Mouse (Mus musculus) hindbrain, postnatal 0 days (tissue): ENCODE measurements around the gene Oxtr. TPM values are rescaled to one million over a fixed set of nuclear protein-coding genes. Genes with fewer than 3 reads are reported as not detected.

Experiments used
- ATAC-seq: fragments of 200-750 bp; cut with Nextera tagmentation; 2 replicates; pipeline ENCODE4 v1.8.0; 2017; ENCODE audit warnings: mild to moderate bottlenecking, moderate TSS enrichment, moderate library complexity
- DNase-seq: peaks from one replicate; pipeline ENCODE4 v3.0.0-alpha.2; 2015; ENCODE audit warnings: low spot score
- H3K27ac ChIP-seq: fragments of 300-500 bp; sonication (generic); 2 replicates; pipeline ENCODE4 v1.5.1; 2014; ENCODE audit warnings: mild to moderate bottlenecking
- H3K27me3 ChIP-seq: fragments of 300-500 bp; sonication (generic); 2 replicates; pipeline ENCODE4 v1.6.1; 2014; ENCODE audit warnings: low read length, mixed read lengths; ENCODE audit not compliant: insufficient read depth
- H3K36me3 ChIP-seq: fragments of 300-500 bp; sonication (generic); 2 replicates; pipeline ENCODE4 v1.6.1; 2014; ENCODE audit warnings: low read length, mixed read lengths; ENCODE audit not compliant: insufficient read depth
- H3K4me1 ChIP-seq: fragments of 300-500 bp; sonication (generic); 2 replicates; pipeline ENCODE4 v1.6.1; 2014; ENCODE audit warnings: antibody characterized with exemption, low read length, mixed read lengths; ENCODE audit not compliant: insufficient read depth
- H3K4me2 ChIP-seq: fragments of 300-500 bp; sonication (generic); 2 replicates; pipeline ENCODE4 v1.6.1; 2014; ENCODE audit warnings: low read depth, mild to moderate bottlenecking, low read length, moderate library complexity, mixed read lengths
- H3K4me3 ChIP-seq: fragments of 300-500 bp; sonication (generic); 2 replicates; pipeline ENCODE4 v1.5.1; 2014; ENCODE audit warnings: low read length
- H3K9ac ChIP-seq: fragments of 300-500 bp; sonication (generic); replicated peaks from 2 replicates; pipeline ENCODE4 v1.6.1; 2014; ENCODE audit warnings: mild to moderate bottlenecking, low read length, moderate library complexity, mixed read lengths
- H3K9me3 ChIP-seq: fragments of 300-500 bp; sonication (generic); 2 replicates; pipeline ENCODE4 v1.6.1; 2016; ENCODE audit warnings: low read length, mixed read lengths
- CTCF ChIP-seq: IDR thresholded peaks from 2 replicates; pipeline ENCODE4 v1.5.1; 2016; ENCODE audit warnings: antibody characterized with exemption, control low read depth, low read depth
- WGBS: fragments of 180-500 bp; shearing (Covaris S2); extraction: QIAGEN DNeasy Blood & Tissue Kit; methylation state at CpG from one replicate; pipeline ENCODE4 v1.1.7; 2014; 5-methylcytosine and 5-hydroxymethylcytosine counted together
- polyA plus RNA-seq: library from polyadenylated mRNA; unstranded; fragments of >200 nt; fragmentation: Nextera tagmentation; extraction: Ambion mirVana; gene quantifications from 2 replicates; pipeline ENCODE4 v1.2.1, GENCODE M21; 2015
- total RNA-seq: library from RNA; depleted of rRNA; stranded (reverse); fragments of >200 nt; gene quantifications from 2 replicates; pipeline ENCODE4 v1.2.3, GENCODE M21; 2014

Oxtr gene
- total and polyA plus RNA-seq, 2 experiments from 2014 or later, result 2.7 to 5.2 TPM

- no peaks in the 10 kb centered on the region for H3K9me3 ChIP-seq
- no peak overlapping the region for H3K9ac ChIP-seq
Measured at GRCm38 (mm10) chr6:112496291-112497060, 6.7 kb upstream of the Oxtr start.

GRCm38 (mm10) chr6:112495219-112495618 is 5.5 kb upstream of the Oxtr start:
- DNase-seq (no peak), ATAC-seq (no peak)
- H3K36me3 ChIP-seq, result no peaks in the 10 kb centered on the region
- no peak overlapping the region for H3K4me2 ChIP-seq
- H3K4me3 ChIP-seq, result no peak overlapping the region
- no peaks in the 10 kb centered on the region for H3K4me1 ChIP-seq
- no peak overlapping the region for H3K27ac ChIP-seq
- H3K9ac ChIP-seq, result no peak overlapping the region
- no peaks in the 10 kb centered on the region for H3K27me3 ChIP-seq
- TF ChIP-seq CTCF, result no peak
- H3K9me3 ChIP-seq, result no peaks in the 10 kb centered on the region
- WGBS, result 68% methylated on average over 4 of the region's 4 CpGs

More at GRCm38 (mm10) chr6:112496291-112497060, 6.7 kb upstream of the Oxtr start:
- H3K4me3 ChIP-seq, result no peak overlapping the region
- no peak overlapping the region for H3K27ac ChIP-seq
- H3K27me3 ChIP-seq, result no peaks in the 10 kb centered on the region
- ATAC-seq (no peak), DNase-seq (no peak)
- 67% methylated on average over 8 of the region's 8 CpGs for WGBS
- no peak for TF ChIP-seq CTCF
- H3K4me1 ChIP-seq, result no peaks in the 10 kb centered on the region
- H3K36me3 ChIP-seq, result no peaks in the 10 kb centered on the region
- no peak overlapping the region for H3K4me2 ChIP-seq

GRCm38 (mm10) chr6:112494620-112495081 is 4.9 kb upstream of the Oxtr start:
- Histone ChIP-seq H3K4me2 (no peak overlapping the region), H3K4me3 (no peak overlapping the region), H3K9me3 (no peaks in the 10 kb centered on the region), H3K27ac (no peak overlapping the region), H3K9ac (no peak overlapping the region), H3K36me3 (no peaks in the 10 kb centered on the region), H3K4me1 (0 out of 2 replicates have a peak, but pooled peaks cover 1% of the 10 kb centered on the region), H3K27me3 (peaks cover 1% of the 10 kb centered on the region; the same call in 1 of the 2 replicates)
- 55% methylated on average over 10 of the region's 10 CpGs for WGBS
- peak; percentile 67 for TF ChIP-seq CTCF
- DNase-seq, result peak; percentile 33
- no peak for ATAC-seq

- WGBS, result 88% methylated on average over 9 of the region's 9 CpGs
- DNase-seq (no peak), ATAC-seq (no peak)
- Histone ChIP-seq H3K4me2 (no peak overlapping the region), H3K9ac (no peak overlapping the region), H3K4me1 (peaks cover 7% of the 10 kb centered on the region; the same call in 1 of the 2 replicates), H3K9me3 (no peaks in the 10 kb centered on the region), H3K27ac (no peak overlapping the region), H3K27me3 (peaks cover 14% of the 10 kb centered on the region), H3K36me3 (no peaks in the 10 kb centered on the region), H3K4me3 (no peak overlapping the region)
- TF ChIP-seq CTCF, result no peak
Measured at GRCm38 (mm10) chr6:112493371-112493770, 3.6 kb upstream of the Oxtr start.

- 87% methylated on average over 6 of the region's 6 CpGs for WGBS
- no peak for TF ChIP-seq CTCF
- H3K9ac ChIP-seq, result no peak overlapping the region
- DNase-seq, result no peak
- no peaks in the 10 kb centered on the region for H3K9me3 ChIP-seq
- peaks cover 21% of the 10 kb centered on the region for H3K27me3 ChIP-seq
- ATAC-seq, result no peak
- H3K4me3 ChIP-seq, result no peak overlapping the region
- peaks cover 7% of the 10 kb centered on the region; the same call in 1 of the 2 replicates for H3K4me1 ChIP-seq
- H3K27ac ChIP-seq, result no peak overlapping the region
- no peak overlapping the region for H3K4me2 ChIP-seq
- H3K36me3 ChIP-seq, result no peaks in the 10 kb centered on the region
Measured at GRCm38 (mm10) chr6:112492656-112493055, 2.9 kb upstream of the Oxtr start.

GRCm38 (mm10) chr6:112491521-112491920 is 1.8 kb upstream of the Oxtr start:
- Histone ChIP-seq H3K4me1 (peaks cover 7% of the 10 kb centered on the region; the same call in 1 of the 2 replicates), H3K9me3 (no peaks in the 10 kb centered on the region), H3K9ac (no peak overlapping the region), H3K4me3 (no peak overlapping the region), H3K27me3 (peaks cover 23% of the 10 kb centered on the region), H3K27ac (no peak overlapping the region), H3K36me3 (no peaks in the 10 kb centered on the region), H3K4me2 (no peak overlapping the region)
- DNase-seq (no peak), ATAC-seq (no peak)
- no peak for TF ChIP-seq CTCF
- WGBS, result 70% methylated on average over 8 of the region's 8 CpGs
